Mouse (Mus musculus) myocyte (in vitro differentiated cells): Measurements from ENCODE around the gene H2-Ob.

Experiments
- CEBPB ChIP-seq: IDR thresholded peaks from 2 replicates; pipeline ENCODE4 v1.6.1; 2011; ENCODE audit warnings: mild to moderate bottlenecking, moderate library complexity; ENCODE audit not compliant: poor library complexity, insufficient read depth, severe bottlenecking
- MAX ChIP-seq: IDR thresholded peaks from one replicate; pipeline ENCODE4 v1.6.1; 2011; ENCODE audit warnings: low read depth, mild to moderate bottlenecking, control low read depth
- POLR2A ChIP-seq: IDR thresholded peaks from one replicate; pipeline ENCODE4 v1.6.1; 2011; ENCODE audit warnings: low read depth, mild to moderate bottlenecking, control low read depth, moderate library complexity; ENCODE audit not compliant: insufficient read length
- REST ChIP-seq: IDR thresholded peaks from one replicate; pipeline ENCODE4 v1.6.1; 2011; ENCODE audit warnings: mild to moderate bottlenecking, control low read depth, moderate library complexity; ENCODE audit not compliant: insufficient read depth, insufficient read length
- TCF12 ChIP-seq: IDR thresholded peaks from one replicate; pipeline ENCODE4 v1.6.1; 2011; ENCODE audit warnings: mild to moderate bottlenecking, control low read depth; ENCODE audit not compliant: poor library complexity, insufficient read depth, severe bottlenecking
- USF1 ChIP-seq: IDR thresholded peaks from one replicate; pipeline ENCODE4 v1.6.1; 2011; ENCODE audit warnings: low read depth, mild to moderate bottlenecking, control low read depth, moderate library complexity

GRCm38 (mm10) chr17:34196941-34197894 lies 41.5 kb upstream of the H2-Ob start, which contains the start of gene Psmb8:
- TF ChIP-seq USF1 (no peak), CEBPB (no peak), MAX (no peak), REST (no peak), POLR2A (no peak), TCF12 (no peak)
